Mouse (Mus musculus) induced T-regulatory cell, adult 2 months (primary cell): ENCODE results near the gene Slc22a23.
A peak's percentile ranks its signal among the peaks of the same experiment; 100 is the strongest.

ENCODE experiments used
- DNase-seq: peaks from one replicate; pipeline ENCODE4 v3.0.0-alpha.2; 2012; ENCODE audit warnings: low read depth

Gene Slc22a23

GRCm38 (mm10) chr13:34235056-34235455 lies 109.9 kb downstream of the Slc22a23 start:
- DNase-seq = no peak

GRCm38 (mm10) chr13:34234439-34234838 lies 110.5 kb downstream of the Slc22a23 start:
- no peak for DNase-seq

DNA sequence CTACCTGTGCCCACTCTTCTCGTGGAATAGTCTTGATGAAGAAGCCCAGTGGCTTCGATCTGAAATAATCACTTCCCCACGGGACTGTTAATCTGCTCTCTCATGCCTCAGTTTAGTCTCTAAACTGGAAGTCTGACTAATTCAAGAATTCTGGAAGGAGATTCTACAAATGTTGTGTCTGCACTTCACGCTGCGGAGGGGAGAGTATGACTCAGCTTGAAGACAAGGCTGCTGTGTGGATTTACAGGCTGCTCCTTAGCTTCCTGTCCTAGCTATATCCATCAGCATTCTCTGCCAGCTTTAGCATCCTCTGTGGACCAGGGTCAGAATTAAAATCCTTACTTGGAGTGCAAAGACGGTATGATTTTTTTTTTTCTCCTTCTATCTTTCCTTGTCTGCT lies 112.0 kb downstream of the Slc22a23 start:
- no peak for DNase-seq

DNA sequence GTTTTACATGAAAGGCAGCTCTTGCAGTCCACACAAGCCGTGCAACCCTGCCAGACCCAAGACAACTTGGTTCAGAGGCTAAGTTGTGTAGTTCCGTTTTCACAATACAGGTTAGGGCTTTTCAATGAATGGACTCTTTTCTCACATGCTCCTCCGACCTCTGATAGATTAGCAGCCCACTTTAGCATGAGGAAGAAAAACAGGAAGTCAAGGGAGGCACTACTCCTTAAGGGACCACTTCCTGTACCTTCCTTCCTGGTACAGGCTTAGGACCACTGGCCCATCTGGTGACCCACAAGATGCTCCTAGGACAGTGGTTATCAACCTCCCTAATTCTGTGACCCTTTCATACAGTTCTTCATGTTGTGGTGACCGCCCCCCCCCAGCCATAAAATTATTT lies 116.1 kb downstream of the Slc22a23 start:
- peak; percentile 4 for DNase-seq

DNA sequence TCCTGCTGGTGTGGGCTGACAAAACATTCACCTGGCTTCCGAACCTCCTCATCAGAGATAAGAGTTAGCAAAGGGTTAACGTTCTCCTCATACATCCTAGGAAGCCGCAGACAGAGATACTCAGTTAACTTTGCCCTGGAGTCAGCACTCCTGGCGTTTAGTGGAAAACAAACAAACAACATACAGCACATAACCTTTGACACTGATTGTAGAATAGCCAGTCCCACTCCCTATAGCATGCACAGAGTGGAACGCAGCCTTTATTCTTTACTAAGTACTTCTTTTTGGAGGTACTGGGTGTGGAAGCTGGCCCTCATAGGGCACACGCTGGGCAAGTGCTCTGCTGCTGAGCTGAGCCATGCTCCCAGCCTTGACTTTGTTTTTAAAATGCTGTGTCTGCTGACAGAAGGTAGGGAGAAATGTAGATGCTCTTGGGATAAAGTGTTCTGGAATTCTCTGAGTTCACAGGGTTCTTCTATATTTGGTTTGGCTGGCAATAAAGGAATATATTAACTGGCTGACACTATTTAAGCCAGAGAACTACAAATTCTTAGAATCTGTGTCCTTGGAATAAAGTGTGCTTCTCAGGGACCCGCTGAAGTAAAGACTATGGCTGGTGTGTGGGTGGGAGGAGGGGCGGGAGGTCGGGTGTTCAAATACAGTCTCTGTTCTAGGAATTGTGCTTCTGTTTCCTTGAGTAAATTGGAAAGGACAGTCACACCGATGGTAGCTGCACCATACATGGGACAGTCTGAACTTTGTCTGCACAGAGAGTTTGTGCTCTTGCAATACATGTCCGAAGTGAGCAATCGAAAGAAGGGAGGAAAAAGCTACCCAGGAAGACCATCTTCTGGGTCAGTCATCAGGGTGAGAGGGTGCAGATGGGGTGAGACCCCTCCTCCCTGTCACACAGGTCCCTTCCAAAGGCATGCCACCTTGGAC lies 117.0 kb downstream of the Slc22a23 start:
- no peak for DNase-seq

GRCm38 (mm10) chr13:34226940-34227339 lies 118.0 kb downstream of the Slc22a23 start:
- no peak for DNase-seq

- DNase-seq = no peak
Observed at GRCm38 (mm10) chr13:34222985-34223384, 122.0 kb downstream of the Slc22a23 start.

- DNase-seq = no peak
Observed at GRCm38 (mm10) chr13:34219728-34220127, 125.3 kb downstream of the Slc22a23 start.

DNA sequence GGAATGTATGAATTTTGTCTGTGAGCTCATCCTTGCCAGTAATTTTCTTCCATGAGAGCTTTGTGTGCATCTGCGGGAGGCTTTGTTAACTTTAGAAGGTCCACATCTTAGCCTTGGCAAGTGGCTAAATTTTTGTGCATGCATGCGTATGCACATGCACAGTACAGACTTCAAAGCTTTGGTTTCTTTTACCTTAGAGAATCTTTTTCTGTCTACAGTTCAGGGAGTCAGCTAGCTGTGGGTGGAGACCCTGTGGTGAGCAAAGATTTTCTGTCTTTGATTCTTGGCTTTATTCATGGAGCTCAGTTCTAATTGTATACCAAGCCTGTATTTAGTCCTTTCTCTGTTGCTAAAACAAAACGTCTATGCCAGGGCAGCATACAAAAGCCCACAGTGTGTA lies 126.2 kb downstream of the Slc22a23 start:
- no peak for DNase-seq

- DNase-seq = no peak
Observed at GRCm38 (mm10) chr13:34214855-34215254, 130.1 kb downstream of the Slc22a23 start.

- DNase-seq = no peak
Observed at GRCm38 (mm10) chr13:34212735-34213212, 132.2 kb downstream of the Slc22a23 start.

- no peak for DNase-seq
Observed at GRCm38 (mm10) chr13:34211261-34211775, 133.7 kb downstream of the Slc22a23 start.

GRCm38 (mm10) chr13:34207714-34208470 lies 137.1 kb downstream of the Slc22a23 start:
- DNase-seq = no peak

DNA sequence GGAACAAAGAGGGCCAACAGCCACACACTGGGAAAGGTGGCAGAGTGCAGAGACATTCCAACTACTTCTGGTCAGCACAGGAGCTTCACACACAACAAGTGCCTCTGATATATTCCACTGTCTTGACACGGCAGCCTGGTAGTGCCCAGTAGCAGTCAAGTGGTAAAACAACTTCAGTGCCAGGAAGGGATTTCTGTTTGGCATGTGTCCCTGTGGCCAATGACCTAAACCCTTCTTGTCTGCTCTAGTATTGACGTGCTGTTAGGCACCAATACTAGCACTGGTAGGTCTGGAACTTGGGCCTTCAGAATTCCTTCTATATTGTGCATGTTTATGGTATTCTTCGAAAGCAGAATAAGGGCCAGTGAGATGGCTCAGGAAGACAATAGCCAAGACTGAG lies 139.8 kb downstream of the Slc22a23 start:
- no peak for DNase-seq

GRCm38 (mm10) chr13:34195676-34196075 lies 149.3 kb downstream of the Slc22a23 start:
- DNase-seq = no peak

DNA sequence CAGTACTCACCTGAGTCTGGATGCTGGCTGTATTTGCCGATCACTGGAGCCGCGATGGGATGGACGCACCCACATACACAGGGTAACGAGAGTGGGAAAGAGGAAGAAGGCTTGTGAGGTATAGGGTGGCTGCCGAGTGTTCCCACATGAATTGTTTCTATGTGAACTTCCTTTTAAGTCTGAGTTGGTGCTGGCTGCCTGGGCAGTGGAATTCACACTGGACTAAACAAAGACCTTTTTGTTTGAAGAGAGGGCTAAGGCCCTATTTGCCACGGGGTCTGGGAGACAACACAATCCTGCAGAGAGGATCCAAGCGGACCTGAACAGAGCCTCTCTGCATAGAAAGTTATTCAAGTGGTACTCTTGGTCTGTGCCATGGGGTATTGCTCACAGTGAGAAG lies 151.6 kb downstream of the Slc22a23 start:
- no peak for DNase-seq

GRCm38 (mm10) chr13:34192414-34193191 lies 152.4 kb downstream of the Slc22a23 start:
- no peak for DNase-seq

GRCm38 (mm10) chr13:34187571-34187970 lies 157.4 kb downstream of the Slc22a23 start:
- DNase-seq = peak; percentile 74

- no peak for DNase-seq
Observed at GRCm38 (mm10) chr13:34185371-34185770, 159.6 kb downstream of the Slc22a23 start.

DNA sequence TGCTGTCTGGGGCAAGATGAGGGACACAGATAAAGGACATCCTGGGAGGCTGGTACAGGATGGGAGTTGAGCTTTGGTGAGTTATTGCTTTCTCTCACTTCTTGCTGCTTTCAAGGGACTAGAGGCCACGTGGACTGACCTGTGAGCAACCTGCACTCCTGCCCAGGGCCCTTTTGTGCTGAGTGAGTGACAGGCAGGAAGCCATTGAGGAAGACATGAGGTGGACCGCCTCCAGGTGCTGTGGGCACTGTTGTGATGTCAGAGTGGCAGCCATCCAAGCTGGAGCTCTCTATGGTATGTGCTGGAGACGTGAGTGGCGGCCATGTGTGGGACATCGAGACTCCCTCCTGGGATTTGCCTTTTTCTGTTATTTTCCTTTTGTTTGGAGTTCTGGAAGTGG lies 163.4 kb downstream of the Slc22a23 start:
- no peak for DNase-seq

GRCm38 (mm10) chr13:34174025-34174424 lies 171.0 kb downstream of the Slc22a23 start:
- no peak for DNase-seq
